Comparison of ENCODE assay signal across 14 mouse cellular contexts in genomic region chr2:26400296-26400695, GRCm38 (mm10).
"Had no signal": no experiment of that assay in that cellular context is flagged by ENCODE, and none has a peak within 500 bp of the region (broad histone marks: within the 10 kb centered on the region; RNA-seq: fewer than 3 reads in every experiment).

No protein-coding gene starts in this region.

- H3K27me3 ChIP-seq: midbrain, embryonic 12.5 days; neural tube, embryonic 12.5 days; stomach, embryonic 15.5 days had no signal

- H3K4me2 ChIP-seq: lung, embryonic 14.5 days; midbrain, embryonic 12.5 days; neural tube, embryonic 12.5 days; stomach, embryonic 15.5 days had no signal

- H3K27ac ChIP-seq: midbrain, embryonic 12.5 days; neural tube, embryonic 12.5 days; stomach, embryonic 15.5 days; stomach, postnatal 0 days had no signal

- H3K4me3 ChIP-seq: midbrain, embryonic 12.5 days; neural tube, embryonic 12.5 days; stomach, embryonic 15.5 days had no signal

- DNase-seq: lung, adult 18-20 months; lung, embryonic 14.5 days; lung, postnatal 10 days; lung, postnatal 4 days; midbrain, embryonic 14.5 days; right cerebral cortex, postnatal 14 days; thymus, adult 2 months; thymus, postnatal 25 days; thymus, postnatal 4 days had no signal

- ATAC-seq: midbrain, embryonic 16.5 days had no signal

- H3K9ac ChIP-seq: lung, embryonic 14.5 days; midbrain, embryonic 12.5 days; neural tube, embryonic 12.5 days; stomach, embryonic 15.5 days had no signal

- H3K9me3 ChIP-seq: midbrain, embryonic 12.5 days; neural tube, embryonic 12.5 days; stomach, embryonic 15.5 days had no signal
